Mouse (Mus musculus) cortical plate, adult 2 months (tissue): ENCODE results near the gene Gm21312.
"Not testable (repeated sequence)": the region's sequence is repeated elsewhere in the genome, so short reads cannot be mapped to it uniquely, and the experiment has no call there.

Experiments
- CTCF ChIP-seq: fragments of 200-500 bp; IDR thresholded peaks from 2 replicates; pipeline ENCODE4 v1.5.1; 2011; ENCODE audit warnings: mild to moderate bottlenecking, control low read depth, low read length; ENCODE audit not compliant: insufficient read depth; ENCODE audit errors: extremely low read depth
- POLR2A ChIP-seq: fragments of 200-500 bp; IDR thresholded peaks from 2 replicates; pipeline ENCODE4 v1.6.1; 2011; ENCODE audit warnings: mild to moderate bottlenecking, low read length, control low read depth; ENCODE audit not compliant: insufficient read depth; ENCODE audit errors: extremely low read depth

DNA sequence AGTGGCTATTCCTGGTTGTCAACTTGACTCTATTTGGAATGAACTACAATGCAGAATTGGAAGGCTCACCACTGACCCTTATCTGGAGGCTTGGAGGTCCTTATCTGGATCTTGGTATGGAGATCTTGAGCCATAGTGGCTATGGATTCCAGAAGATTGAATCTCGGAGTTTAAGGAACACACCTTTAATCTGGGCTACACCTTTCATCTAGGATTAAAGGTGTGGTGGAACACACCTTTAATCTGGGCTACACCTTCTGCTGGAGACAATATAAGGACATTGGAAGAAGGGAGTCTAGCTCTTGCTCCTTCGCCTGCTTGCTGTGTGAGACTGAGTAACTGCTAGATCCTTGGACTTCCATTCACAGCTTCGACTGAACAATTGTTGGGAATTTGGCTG lies 8.4 kb downstream of the Gm21312 start, which contains the start of gene Gm20765:
- not testable (repeated sequence) for TF ChIP-seq POLR2A, CTCF
